Mouse (Mus musculus): ENCODE measurements around the gene Smg9. TPM values are rescaled to one million over a fixed set of nuclear protein-coding genes. Genes with fewer than 3 reads are reported as not detected.

Gene Smg9
- polyA plus RNA-seq, 1 experiment from 2014 or later, result 20.9 TPM

- no peak overlapping the region for H3K4me2 ChIP-seq
- 86% methylated on average over 5 of the region's 5 CpGs for WGBS
- no peaks in the 10 kb centered on the region for H3K36me3 ChIP-seq (ENCODE audit: control insufficient read depth, insufficient read depth, low read length)
- H3K4me1 ChIP-seq (ENCODE audit: control insufficient read depth, insufficient read depth, low read length), result no peaks in the 10 kb centered on the region
- H3K27me3 ChIP-seq (ENCODE audit: control insufficient read depth, insufficient read depth, low read length), result no peaks in the 10 kb centered on the region; the same call in 1 of the 2 replicates
- H3K4me3 ChIP-seq (ENCODE audit: low read depth, low read length), result no peak overlapping the region
- H3K27ac ChIP-seq (ENCODE audit: low read depth, low read length), result no peak overlapping the region
- H3K9me3 ChIP-seq (ENCODE audit: control insufficient read depth, low read length), result peaks cover 3% of the 10 kb centered on the region; the same call in 1 of the 2 replicates
- DNase-seq (ENCODE audit: low spot score, missing footprints) (peak; percentile 64), ATAC-seq (ENCODE audit: low FRiP score) (peak; percentile 22)
- H3K9ac ChIP-seq (ENCODE audit: low read length), result 0 out of 2 replicates have a peak overlapping the region, but pooled peaks have one; percentile 36
These were observed 34.0 kb upstream of the Smg9 start for GRCm38 (mm10) chr7:24365258-24366014.

GRCm38 (mm10) chr7:24366716-24367632 lies 32.4 kb upstream of the Smg9 start:
- Histone ChIP-seq H3K4me2 (no peak overlapping the region), H3K4me1 (ENCODE audit: control insufficient read depth, insufficient read depth, low read length) (no peaks in the 10 kb centered on the region), H3K27me3 (ENCODE audit: control insufficient read depth, insufficient read depth, low read length) (no peaks in the 10 kb centered on the region; the same call in 1 of the 2 replicates), H3K36me3 (ENCODE audit: control insufficient read depth, insufficient read depth, low read length) (no peaks in the 10 kb centered on the region), H3K9me3 (ENCODE audit: control insufficient read depth, low read length) (no peaks in the 10 kb centered on the region), H3K9ac (ENCODE audit: low read length) (no peak overlapping the region), H3K27ac (ENCODE audit: low read depth, low read length) (no peak overlapping the region), H3K4me3 (ENCODE audit: low read depth, low read length) (no peak overlapping the region)
- ATAC-seq (ENCODE audit: low FRiP score), result no peak
- 75% methylated on average over 15 of the region's 15 CpGs for WGBS
- peak; percentile 12 for DNase-seq (ENCODE audit: low spot score, missing footprints)

- WGBS, result 74% methylated on average over 4 of the region's 4 CpGs
- ATAC-seq (ENCODE audit: low FRiP score), result no peak
These were observed 31.2 kb upstream of the Smg9 start for GRCm38 (mm10) chr7:24368226-24368625.

GRCm38 (mm10) chr7:24368946-24369345 lies 30.5 kb upstream of the Smg9 start:
- DNase-seq (ENCODE audit: low spot score, missing footprints) (peak; percentile 14), ATAC-seq (ENCODE audit: low FRiP score) (no peak)
- H3K27ac ChIP-seq (ENCODE audit: low read depth, low read length), result no peak overlapping the region
- no peaks in the 10 kb centered on the region; the same call in 1 of the 2 replicates for H3K27me3 ChIP-seq (ENCODE audit: control insufficient read depth, insufficient read depth, low read length)
- no peaks in the 10 kb centered on the region for H3K9me3 ChIP-seq (ENCODE audit: control insufficient read depth, low read length)
- no peak overlapping the region for H3K4me3 ChIP-seq (ENCODE audit: low read depth, low read length)
- no peaks in the 10 kb centered on the region for H3K4me1 ChIP-seq (ENCODE audit: control insufficient read depth, insufficient read depth, low read length)
- WGBS, result 91% methylated on average over 7 of the region's 7 CpGs
- H3K4me2 ChIP-seq, result no peak overlapping the region
- H3K36me3 ChIP-seq (ENCODE audit: control insufficient read depth, insufficient read depth, low read length), result no peaks in the 10 kb centered on the region
- no peak overlapping the region for H3K9ac ChIP-seq (ENCODE audit: low read length)

More at GRCm38 (mm10) chr7:24368226-24368625, 31.2 kb upstream of the Smg9 start:
- Histone ChIP-seq H3K27me3 (ENCODE audit: control insufficient read depth, insufficient read depth, low read length) (no peaks in the 10 kb centered on the region; the same call in 1 of the 2 replicates), H3K9me3 (ENCODE audit: control insufficient read depth, low read length) (no peaks in the 10 kb centered on the region), H3K27ac (ENCODE audit: low read depth, low read length) (no peak overlapping the region), H3K4me3 (ENCODE audit: low read depth, low read length) (no peak overlapping the region), H3K36me3 (ENCODE audit: control insufficient read depth, insufficient read depth, low read length) (no peaks in the 10 kb centered on the region), H3K4me2 (no peak overlapping the region), H3K9ac (ENCODE audit: low read length) (no peak overlapping the region), H3K4me1 (ENCODE audit: control insufficient read depth, insufficient read depth, low read length) (no peaks in the 10 kb centered on the region)
- DNase-seq (ENCODE audit: low spot score, missing footprints), result no peak

GRCm38 (mm10) chr7:24369731-24370541 lies 29.5 kb upstream of the Smg9 start, which contains the start of gene Kcnn4:
Gene Kcnn4, plus strand, starts transcription at chr7:24370263.
- ATAC-seq (ENCODE audit: low FRiP score) (no peak), DNase-seq (ENCODE audit: low spot score, missing footprints) (peak; percentile 72)
- H3K9me3 ChIP-seq (ENCODE audit: control insufficient read depth, low read length), result no peaks in the 10 kb centered on the region
- 44% methylated on average over 23 of the region's 23 CpGs for WGBS
- H3K36me3 ChIP-seq (ENCODE audit: control insufficient read depth, insufficient read depth, low read length), result no peaks in the 10 kb centered on the region
- H3K9ac ChIP-seq (ENCODE audit: low read length), result peak within 1 kb of the TSS; percentile 5; the same call in 1 of the 2 replicates
- H3K27ac ChIP-seq (ENCODE audit: low read depth, low read length), result no peak within 1 kb of the TSS
- H3K4me1 ChIP-seq (ENCODE audit: control insufficient read depth, insufficient read depth, low read length), result no peaks in the 10 kb centered on the region
- H3K4me3 ChIP-seq (ENCODE audit: low read depth, low read length), result no peak within 1 kb of the TSS
- no peak within 1 kb of the TSS for H3K4me2 ChIP-seq
- no peaks in the 10 kb centered on the region; the same call in 1 of the 2 replicates for H3K27me3 ChIP-seq (ENCODE audit: control insufficient read depth, insufficient read depth, low read length)

GRCm38 (mm10) chr7:24371012-24371808 lies 28.2 kb upstream of the Smg9 start:
- no peaks in the 10 kb centered on the region; the same call in 1 of the 2 replicates for H3K27me3 ChIP-seq (ENCODE audit: control insufficient read depth, insufficient read depth, low read length)
- H3K27ac ChIP-seq (ENCODE audit: low read depth, low read length), result no peak overlapping the region
- no peaks in the 10 kb centered on the region for H3K4me1 ChIP-seq (ENCODE audit: control insufficient read depth, insufficient read depth, low read length)
- 78% methylated on average over 6 of the region's 7 CpGs for WGBS
- no peak for ATAC-seq (ENCODE audit: low FRiP score)
- peak; percentile 47 for DNase-seq (ENCODE audit: low spot score, missing footprints)
- H3K4me2 ChIP-seq, result no peak overlapping the region
- no peak overlapping the region for H3K4me3 ChIP-seq (ENCODE audit: low read depth, low read length)
- H3K36me3 ChIP-seq (ENCODE audit: control insufficient read depth, insufficient read depth, low read length), result no peaks in the 10 kb centered on the region
- H3K9me3 ChIP-seq (ENCODE audit: control insufficient read depth, low read length), result no peaks in the 10 kb centered on the region
- H3K9ac ChIP-seq (ENCODE audit: low read length), result no peak overlapping the region

GRCm38 (mm10) chr7:24371809-24372145 lies 27.6 kb upstream of the Smg9 start:
- Histone ChIP-seq H3K36me3 (ENCODE audit: control insufficient read depth, insufficient read depth, low read length) (no peaks in the 10 kb centered on the region), H3K27me3 (ENCODE audit: control insufficient read depth, insufficient read depth, low read length) (no peaks in the 10 kb centered on the region; the same call in 1 of the 2 replicates), H3K4me2 (no peak overlapping the region), H3K27ac (ENCODE audit: low read depth, low read length) (no peak overlapping the region), H3K9me3 (ENCODE audit: control insufficient read depth, low read length) (no peaks in the 10 kb centered on the region), H3K4me1 (ENCODE audit: control insufficient read depth, insufficient read depth, low read length) (no peaks in the 10 kb centered on the region), H3K4me3 (ENCODE audit: low read depth, low read length) (no peak overlapping the region), H3K9ac (ENCODE audit: low read length) (no peak overlapping the region)
- WGBS, result 77% methylated on average over 3 of the region's 3 CpGs
- DNase-seq (ENCODE audit: low spot score, missing footprints) (no peak), ATAC-seq (ENCODE audit: low FRiP score) (no peak)

DNA sequence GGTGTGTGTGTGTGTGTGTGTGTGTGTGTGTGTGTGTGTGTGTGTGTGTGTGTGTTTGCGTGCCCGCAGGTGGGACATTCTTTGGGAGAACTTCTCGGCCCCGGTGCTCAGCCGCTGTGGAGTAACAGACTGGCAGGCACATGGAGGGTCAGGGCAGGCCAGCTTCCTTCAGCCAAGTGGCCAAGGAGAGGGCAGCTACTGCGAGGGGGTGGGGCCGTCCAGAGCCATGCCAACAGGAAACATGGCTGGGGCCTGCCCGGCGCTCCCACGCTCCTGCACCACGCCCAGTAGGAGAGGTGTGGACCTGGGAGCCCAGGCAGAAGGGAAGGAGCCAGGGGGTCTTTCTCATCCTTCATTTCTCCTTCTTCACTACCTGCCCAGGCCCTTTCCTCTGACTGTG lies 27.1 kb upstream of the Smg9 start:
- no peak overlapping the region for H3K27ac ChIP-seq (ENCODE audit: low read depth, low read length)
- no peak overlapping the region for H3K9ac ChIP-seq (ENCODE audit: low read length)
- DNase-seq (ENCODE audit: low spot score, missing footprints) (no peak), ATAC-seq (ENCODE audit: low FRiP score) (no peak)
- peaks cover under 1% of the 10 kb centered on the region; the same call in 1 of the 2 replicates for H3K27me3 ChIP-seq (ENCODE audit: control insufficient read depth, insufficient read depth, low read length)
- H3K36me3 ChIP-seq (ENCODE audit: control insufficient read depth, insufficient read depth, low read length), result no peaks in the 10 kb centered on the region
- WGBS, result 87% methylated on average over 11 of the region's 11 CpGs
- no peak overlapping the region for H3K4me2 ChIP-seq
- H3K4me1 ChIP-seq (ENCODE audit: control insufficient read depth, insufficient read depth, low read length), result no peaks in the 10 kb centered on the region; the same call in 1 of the 2 replicates
- H3K9me3 ChIP-seq (ENCODE audit: control insufficient read depth, low read length), result no peaks in the 10 kb centered on the region
- no peak overlapping the region for H3K4me3 ChIP-seq (ENCODE audit: low read depth, low read length)

All from midbrain, embryonic 11.5 days (tissue).